In genomic region chr2:174071406-174071805, GRCm38 (mm10) we compare ENCODE assay signal across 13 mouse cellular contexts.
"Had no signal": no experiment of that assay in that cellular context is flagged by ENCODE, and none has a peak within 500 bp of the region (broad histone marks: within the 10 kb centered on the region; RNA-seq: fewer than 3 reads in every experiment).

No protein-coding gene starts in this region.

- H3K9ac ChIP-seq: limb, embryonic 12.5 days; liver, embryonic 14.5 days; neural tube, embryonic 15.5 days had no signal

- H3K27ac ChIP-seq: limb, embryonic 12.5 days; liver, embryonic 14.5 days; neural tube, embryonic 15.5 days; stomach, postnatal 0 days had no signal

- H3K27me3 ChIP-seq: limb, embryonic 12.5 days; neural tube, embryonic 15.5 days had no signal

- H3K36me3 ChIP-seq: limb, embryonic 12.5 days; neural tube, embryonic 15.5 days had no signal

- H3K4me3 ChIP-seq: limb, embryonic 12.5 days; myocyte; neural tube, embryonic 15.5 days had no signal

- DNase-seq: kidney, postnatal 36 days; layer of hippocampus, adult 9-11 months; layer of hippocampus, postnatal 36 days; lung, adult 18-20 months; midbrain, embryonic 14.5 days; right cerebral cortex, adult 18-20 months; right cerebral cortex, postnatal 25 days; thymus, postnatal 4 days had no signal

- H3K9me3 ChIP-seq: limb, embryonic 12.5 days; neural tube, embryonic 15.5 days had no signal

- H3K4me2 ChIP-seq: limb, embryonic 12.5 days; neural tube, embryonic 15.5 days had no signal
